Mouse (Mus musculus) layer of hippocampus, adult 18-20 months (tissue): ENCODE data around the gene Lrrc7. TPM values are rescaled to one million over a fixed set of nuclear protein-coding genes. Genes with fewer than 3 reads are reported as not detected.
A peak's percentile ranks its signal among the peaks of the same experiment; 100 is the strongest.

Source experiments
- DNase-seq, 2 experiments: peaks; one replicate each; pipeline ENCODE4 v3.0.0; 2022; ENCODE audit warnings: low spot score in 2 of 2
- total RNA-seq, 2 experiments: library from RNA; stranded (reverse); gene quantifications; 2 replicates each; pipeline ENCODE4 v1.2.3; 2021

Lrrc7 gene
- total RNA-seq, 2 experiments from 2014 or later, result 102 to 112 TPM

GRCm38 (mm10) chr3:158369169-158369568 lies 192.9 kb downstream of the Lrrc7 start:
- DNase-seq, result no peak

GRCm38 (mm10) chr3:158365801-158366200 lies 196.2 kb downstream of the Lrrc7 start:
- no peak for DNase-seq

- no peak for DNase-seq
These were observed 199.9 kb downstream of the Lrrc7 start for GRCm38 (mm10) chr3:158362091-158362490.

- DNase-seq, result no peak
These were observed 205.3 kb downstream of the Lrrc7 start for GRCm38 (mm10) chr3:158356706-158357105.

GRCm38 (mm10) chr3:158356194-158356593 lies 205.8 kb downstream of the Lrrc7 start:
- DNase-seq, result no peak

- no peak for DNase-seq
These were observed 221.2 kb downstream of the Lrrc7 start for GRCm38 (mm10) chr3:158340808-158341207.

- DNase-seq, result no peak
These were observed 231.9 kb downstream of the Lrrc7 start for GRCm38 (mm10) chr3:158330085-158330484.

GRCm38 (mm10) chr3:158310391-158310790 lies 251.6 kb downstream of the Lrrc7 start:
- no peak for DNase-seq

GRCm38 (mm10) chr3:158307415-158307814 lies 254.6 kb downstream of the Lrrc7 start:
- no peak for DNase-seq

GRCm38 (mm10) chr3:158298732-158299131 lies 263.3 kb downstream of the Lrrc7 start:
- no peak for DNase-seq

- peak in 1 of 2 experiments; percentile 38 for DNase-seq
These were observed 267.0 kb downstream of the Lrrc7 start for GRCm38 (mm10) chr3:158295041-158295440.

GRCm38 (mm10) chr3:158284431-158284830 lies 277.6 kb downstream of the Lrrc7 start:
- no peak for DNase-seq

- peak in 1 of 2 experiments; percentile 48 for DNase-seq
These were observed 283.4 kb downstream of the Lrrc7 start for GRCm38 (mm10) chr3:158278631-158279030.

- peak in 1 of 2 experiments; percentile 31 for DNase-seq
These were observed 289.3 kb downstream of the Lrrc7 start for GRCm38 (mm10) chr3:158272700-158273099.

GRCm38 (mm10) chr3:158270887-158271286 lies 291.1 kb downstream of the Lrrc7 start:
- no peak for DNase-seq

- DNase-seq, result no peak
These were observed 309.4 kb downstream of the Lrrc7 start for GRCm38 (mm10) chr3:158252576-158252975.

GRCm38 (mm10) chr3:158247672-158248071 lies 314.3 kb downstream of the Lrrc7 start:
- DNase-seq, result no peak

- no peak for DNase-seq
These were observed 351.4 kb downstream of the Lrrc7 start for GRCm38 (mm10) chr3:158210657-158211056.

- peak; percentile 19 to 55 for DNase-seq
These were observed 352.0 kb downstream of the Lrrc7 start for GRCm38 (mm10) chr3:158210026-158210425.

GRCm38 (mm10) chr3:158207840-158208239 lies 354.2 kb downstream of the Lrrc7 start:
- no peak for DNase-seq

GRCm38 (mm10) chr3:158202776-158203175 lies 359.2 kb downstream of the Lrrc7 start:
- DNase-seq, result no peak

- DNase-seq, result no peak
These were observed 366.6 kb downstream of the Lrrc7 start for GRCm38 (mm10) chr3:158195426-158195825.

- no peak for DNase-seq
These were observed 368.8 kb downstream of the Lrrc7 start for GRCm38 (mm10) chr3:158193229-158193628.
